Mouse (Mus musculus): ENCODE results near the gene RPS10-NUDT3. TPM values are rescaled to one million over a fixed set of nuclear protein-coding genes. Genes with fewer than 3 reads are reported as not detected.
"Not testable (repeated sequence)": the region's sequence is repeated elsewhere in the genome, so short reads cannot be mapped to it uniquely, and the experiment has no call there.

The RPS10-NUDT3 gene
- polyA plus RNA-seq, 1 experiment from 2014 or later, result not detected

DNA sequence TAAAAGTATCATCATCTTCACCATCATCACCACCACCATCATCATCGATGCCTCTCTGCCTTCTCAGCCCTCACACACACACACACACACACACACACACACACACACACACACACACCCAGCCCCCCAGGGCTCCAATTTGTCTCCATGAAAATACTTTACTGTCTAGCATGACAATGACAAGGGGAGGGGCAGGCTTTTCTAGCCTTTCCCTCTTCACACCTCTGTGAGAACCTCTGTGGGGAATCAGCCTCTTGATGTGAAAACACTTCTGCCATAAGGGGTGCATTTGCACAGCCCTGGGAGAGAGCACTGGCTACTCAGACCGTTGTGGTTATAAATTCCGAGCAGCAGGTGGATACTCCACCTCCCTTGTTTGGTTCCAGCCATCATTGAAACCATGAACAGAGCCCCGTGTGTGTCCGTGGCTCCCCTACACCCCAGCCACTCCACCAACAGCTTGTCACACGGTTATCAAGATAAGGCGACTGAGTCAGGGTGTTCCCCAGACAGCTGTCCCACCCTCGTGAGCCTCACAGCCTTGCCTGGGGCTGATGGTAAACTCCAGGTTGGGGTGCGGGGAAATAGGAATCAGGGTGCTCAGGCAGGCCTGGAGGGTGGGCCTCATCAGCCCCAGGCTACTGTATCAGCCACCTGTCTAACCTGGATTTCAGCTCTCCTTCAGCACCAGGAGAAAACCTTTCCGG lies 18.4 kb upstream of the RPS10-NUDT3 start:
- 78% methylated on average over 10 of the region's 10 CpGs for WGBS
- no peak overlapping the region for H3K27ac ChIP-seq (replicated peaks)
- H3K36me3 ChIP-seq (replicated peaks), result no peaks in the 10 kb centered on the region
- H3K4me3 ChIP-seq, result no peak overlapping the region
- no peak for DNase-seq (ENCODE audit: low spot score)
- peaks cover 47% of the 10 kb centered on the region for H3K27me3 ChIP-seq (replicated peaks; ENCODE audit: low read depth, poor library complexity, severe bottlenecking)
- H3K9me3 ChIP-seq, result no peaks in the 10 kb centered on the region
- peaks cover 29% of the 10 kb centered on the region for H3K4me1 ChIP-seq

DNA sequence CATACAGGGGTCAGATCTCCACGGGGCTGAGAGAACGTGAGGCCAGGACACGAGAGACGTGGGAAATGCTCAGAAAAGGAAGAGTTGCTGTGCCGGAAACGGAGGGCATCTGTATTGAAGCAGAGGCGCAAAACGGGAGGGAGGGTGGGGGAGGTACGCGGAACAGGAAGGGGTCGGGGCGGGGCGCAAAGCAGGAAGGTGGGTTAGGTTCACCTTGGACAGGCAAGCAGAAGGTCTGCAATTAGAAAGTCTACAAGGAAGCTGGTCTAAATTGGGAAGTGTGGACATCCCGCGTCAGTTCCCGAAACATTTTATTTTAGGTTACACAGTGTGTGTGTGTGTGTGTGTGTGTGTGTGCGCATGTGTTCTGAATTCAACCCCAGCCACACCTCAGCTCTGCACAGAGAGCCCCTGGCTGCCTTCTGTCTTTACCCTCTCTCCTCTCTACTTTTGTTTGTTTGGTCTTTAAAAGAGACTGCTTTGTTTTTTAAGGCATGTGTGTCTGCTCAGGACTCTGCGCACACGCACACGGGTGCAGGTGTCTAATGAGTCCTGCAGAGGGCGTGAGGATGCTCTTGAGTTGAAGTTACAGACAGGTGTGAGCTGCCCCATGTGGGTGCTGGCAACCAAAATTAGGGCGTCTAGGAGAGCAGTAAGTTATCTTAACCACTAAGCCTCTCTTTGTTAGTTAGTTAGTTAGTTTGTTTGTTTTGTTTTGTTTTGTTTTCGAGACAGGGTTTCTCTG lies 17.2 kb upstream of the RPS10-NUDT3 start:
- H3K4me3 ChIP-seq, result 0 out of 2 replicates have a peak overlapping the region, but pooled peaks have one; percentile 2
- DNase-seq (ENCODE audit: low spot score), result no peak
- no peaks in the 10 kb centered on the region for H3K9me3 ChIP-seq
- no peak overlapping the region for H3K27ac ChIP-seq (replicated peaks)
- H3K36me3 ChIP-seq (replicated peaks), result no peaks in the 10 kb centered on the region
- peaks cover 42% of the 10 kb centered on the region for H3K27me3 ChIP-seq (replicated peaks; ENCODE audit: low read depth, poor library complexity, severe bottlenecking)
- 89% methylated on average over 23 of the region's 23 CpGs for WGBS
- H3K4me1 ChIP-seq, result peaks cover 26% of the 10 kb centered on the region

DNA sequence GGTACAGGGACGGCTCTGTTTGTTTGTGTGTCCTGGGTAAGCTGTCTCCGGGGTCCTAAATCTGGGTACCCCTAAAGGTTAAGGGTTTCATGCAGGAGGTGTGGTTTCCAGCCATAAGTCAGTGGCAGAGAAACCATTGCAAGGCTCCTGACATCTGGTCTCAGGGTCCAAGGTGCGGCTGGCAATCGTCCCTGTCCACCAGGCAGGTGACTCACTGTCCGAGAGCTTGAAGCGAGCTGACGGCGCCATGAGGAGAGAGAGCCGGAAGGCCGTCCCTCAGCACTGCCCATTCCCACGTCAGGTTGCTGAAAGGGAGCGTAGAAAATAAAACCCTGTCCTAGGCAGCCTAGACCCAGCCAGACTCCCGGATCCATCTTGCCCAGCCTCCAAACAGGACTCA lies 15.6 kb upstream of the RPS10-NUDT3 start:
- 76% methylated on average over 13 of the region's 13 CpGs for WGBS
- no peak for DNase-seq (ENCODE audit: low spot score)
- Histone ChIP-seq H3K27me3 (replicated peaks; ENCODE audit: low read depth, poor library complexity, severe bottlenecking) (peaks cover 26% of the 10 kb centered on the region), H3K4me1 (peaks cover 13% of the 10 kb centered on the region), H3K36me3 (replicated peaks) (no peaks in the 10 kb centered on the region), H3K27ac (replicated peaks) (no peak overlapping the region), H3K4me3 (no peak overlapping the region), H3K9me3 (no peaks in the 10 kb centered on the region)

DNA sequence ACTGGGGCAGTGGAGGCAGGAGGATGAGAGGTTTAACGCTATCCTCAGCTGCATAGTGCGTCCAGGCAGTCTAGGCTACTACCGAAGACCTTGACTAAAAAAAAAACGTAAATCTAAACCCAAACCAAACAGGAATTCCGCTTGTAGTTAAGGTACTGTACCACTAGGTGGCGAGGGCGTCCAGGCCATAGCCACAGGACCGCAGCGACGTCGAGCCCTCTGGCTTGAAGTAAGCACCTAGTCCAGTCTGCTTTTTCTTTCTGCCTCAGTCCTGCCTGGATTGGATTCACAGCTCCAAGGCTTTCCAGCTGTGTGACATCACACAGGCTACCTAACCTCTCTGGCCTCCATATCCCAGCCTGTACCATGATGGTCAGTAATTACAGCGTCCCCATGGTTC lies 15.1 kb upstream of the RPS10-NUDT3 start:
- H3K4me3 ChIP-seq, result no peak overlapping the region
- H3K36me3 ChIP-seq (replicated peaks), result no peaks in the 10 kb centered on the region
- peaks cover 9% of the 10 kb centered on the region for H3K4me1 ChIP-seq
- DNase-seq (ENCODE audit: low spot score), result peak; percentile 77
- H3K27me3 ChIP-seq (replicated peaks; ENCODE audit: low read depth, poor library complexity, severe bottlenecking), result peaks cover 22% of the 10 kb centered on the region
- H3K9me3 ChIP-seq, result no peaks in the 10 kb centered on the region
- H3K27ac ChIP-seq (replicated peaks), result no peak overlapping the region
- WGBS, result 10% methylated on average over 12 of the region's 12 CpGs

DNA sequence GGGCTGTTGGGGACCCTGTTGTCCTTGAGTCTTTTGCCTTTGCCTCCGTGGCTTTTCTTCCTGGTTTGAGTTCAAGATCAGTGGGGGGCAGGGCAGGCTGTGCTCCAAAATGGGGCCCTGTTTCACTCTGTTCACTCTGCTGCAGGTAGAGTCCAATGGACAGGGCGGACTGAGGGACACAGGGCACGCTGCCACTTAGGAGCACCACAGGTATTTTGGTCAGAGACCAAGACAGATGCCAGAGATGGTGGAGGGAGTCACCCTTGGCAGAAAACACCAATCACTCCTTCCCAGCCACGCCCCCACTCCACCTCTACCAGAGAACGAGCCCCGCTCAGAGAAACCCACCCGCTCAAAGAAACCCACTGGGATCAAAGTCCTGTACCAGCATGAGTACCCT lies 10.8 kb upstream of the RPS10-NUDT3 start:
- Histone ChIP-seq H3K4me1 (peaks cover 15% of the 10 kb centered on the region), H3K4me3 (no peak overlapping the region), H3K9me3 (no peaks in the 10 kb centered on the region), H3K36me3 (replicated peaks) (no peaks in the 10 kb centered on the region), H3K27ac (replicated peaks) (no peak overlapping the region), H3K27me3 (replicated peaks; ENCODE audit: low read depth, poor library complexity, severe bottlenecking) (no peaks in the 10 kb centered on the region; the same call in 1 of the 2 replicates)
- no peak for DNase-seq (ENCODE audit: low spot score)
- 46% methylated on average over 7 of the region's 7 CpGs for WGBS

DNA sequence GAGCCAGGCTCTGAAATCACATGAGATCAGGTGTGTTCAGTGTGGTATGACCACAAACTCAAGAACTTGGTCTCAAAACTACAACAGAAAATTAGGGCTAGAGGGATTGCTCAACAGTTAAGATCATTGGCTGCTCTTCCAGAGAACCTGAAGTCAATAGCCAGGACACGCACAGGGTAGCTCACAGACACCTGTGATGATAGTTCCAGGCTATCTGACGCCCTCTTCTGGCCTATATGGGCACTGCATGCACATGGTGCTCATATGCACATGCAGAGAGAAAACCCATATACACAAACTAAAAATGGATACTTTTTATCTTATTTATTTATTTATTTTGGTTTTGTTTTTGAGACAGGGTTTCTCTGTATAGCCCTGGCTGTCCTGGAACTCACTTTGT lies 9.6 kb upstream of the RPS10-NUDT3 start:
- Histone ChIP-seq H3K4me1 (peaks cover 13% of the 10 kb centered on the region), H3K27me3 (replicated peaks; ENCODE audit: low read depth, poor library complexity, severe bottlenecking) (no peaks in the 10 kb centered on the region), H3K9me3 (no peaks in the 10 kb centered on the region), H3K27ac (replicated peaks) (no peak overlapping the region), H3K4me3 (no peak overlapping the region), H3K36me3 (replicated peaks) (no peaks in the 10 kb centered on the region)
- DNase-seq (ENCODE audit: low spot score), result no peak
- WGBS, result 36% methylated on average over 2 of the region's 2 CpGs

DNA sequence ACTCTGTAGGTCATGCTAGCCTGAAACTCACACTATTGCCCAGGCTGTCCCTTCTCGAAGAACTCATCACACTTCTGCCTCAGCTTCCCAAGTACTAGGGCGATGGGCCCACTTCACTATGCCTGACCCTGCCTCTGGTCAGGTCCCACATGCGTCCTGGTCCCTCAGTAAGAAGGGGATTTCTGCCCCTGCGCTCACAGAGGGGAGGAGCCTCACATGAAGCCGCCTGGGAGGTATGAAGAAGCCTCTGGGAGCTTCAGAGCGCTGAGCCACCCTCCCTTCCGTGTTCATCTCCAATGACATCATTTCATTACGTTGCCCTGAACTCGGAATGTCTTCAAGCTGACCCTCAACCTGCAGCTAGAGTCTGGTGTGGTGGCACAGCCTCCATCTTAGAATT lies 8.7 kb upstream of the RPS10-NUDT3 start:
- WGBS, result 79% methylated on average over 9 of the region's 9 CpGs
- H3K27ac ChIP-seq (replicated peaks), result no peak overlapping the region

DNA sequence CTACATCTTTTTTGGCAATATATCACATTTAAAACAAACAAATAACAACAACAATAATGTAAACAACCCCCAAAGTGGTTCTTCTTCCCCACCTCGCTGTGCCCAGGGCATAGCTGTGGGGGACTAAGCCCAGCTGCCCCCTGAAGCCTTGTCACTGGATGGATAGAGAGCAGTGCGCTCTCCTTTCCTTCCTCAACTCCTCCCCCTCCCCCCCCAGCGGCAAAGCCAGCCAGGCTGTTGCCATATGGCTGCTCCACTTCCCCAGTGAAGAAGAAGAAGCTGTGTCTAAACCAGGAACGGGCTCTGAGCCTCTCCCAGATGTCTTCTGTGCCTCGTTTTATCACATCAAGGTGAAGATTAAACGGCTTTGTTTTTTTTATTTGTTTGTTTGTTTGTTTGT lies 8.1 kb upstream of the RPS10-NUDT3 start:
- DNase-seq (ENCODE audit: low spot score), result no peak
- Histone ChIP-seq H3K36me3 (replicated peaks) (no peaks in the 10 kb centered on the region), H3K27ac (replicated peaks) (peak overlapping the region; percentile 59; the same call in 1 of the 2 replicates), H3K27me3 (replicated peaks; ENCODE audit: low read depth, poor library complexity, severe bottlenecking) (no peaks in the 10 kb centered on the region), H3K4me1 (peaks cover 13% of the 10 kb centered on the region), H3K9me3 (no peaks in the 10 kb centered on the region), H3K4me3 (no peak overlapping the region)
- WGBS, result 49% methylated on average over 6 of the region's 6 CpGs

More for the DNA sequence above, 8.7 kb upstream of the RPS10-NUDT3 start:
- Histone ChIP-seq H3K4me1 (peaks cover 13% of the 10 kb centered on the region), H3K9me3 (no peaks in the 10 kb centered on the region), H3K27me3 (replicated peaks; ENCODE audit: low read depth, poor library complexity, severe bottlenecking) (no peaks in the 10 kb centered on the region), H3K36me3 (replicated peaks) (no peaks in the 10 kb centered on the region), H3K4me3 (no peak overlapping the region)
- DNase-seq (ENCODE audit: low spot score), result no peak

DNA sequence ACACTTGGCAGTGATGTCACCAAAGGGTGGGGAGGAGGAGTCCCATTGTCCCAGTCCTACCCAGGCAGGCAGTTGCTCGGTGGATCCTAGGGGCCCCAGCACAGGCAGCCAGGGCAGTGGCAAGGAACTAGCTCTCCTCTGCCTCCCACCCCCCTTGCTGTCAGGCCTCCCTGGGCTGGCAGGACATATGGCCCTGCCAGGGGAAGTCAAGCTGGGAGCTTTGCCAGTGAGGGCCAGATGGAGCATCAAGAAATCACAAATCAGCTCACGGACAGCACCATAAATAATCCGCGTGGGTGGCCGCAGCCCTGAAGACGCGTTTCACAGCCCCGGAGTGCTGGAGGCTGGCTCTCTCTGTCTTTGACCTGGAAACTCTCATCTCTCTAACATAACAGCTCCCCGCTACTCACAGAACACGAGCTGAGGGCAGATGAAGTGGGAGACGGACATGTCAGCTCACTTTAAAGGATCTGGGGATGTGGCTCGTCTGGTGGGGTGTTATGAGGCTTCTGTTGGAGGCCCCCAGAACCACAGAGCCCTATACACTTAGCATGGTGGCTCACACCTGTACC lies 7.6 kb upstream of the RPS10-NUDT3 start:
- Histone ChIP-seq H3K27me3 (replicated peaks; ENCODE audit: low read depth, poor library complexity, severe bottlenecking) (no peaks in the 10 kb centered on the region), H3K36me3 (replicated peaks) (no peaks in the 10 kb centered on the region), H3K9me3 (no peaks in the 10 kb centered on the region), H3K4me3 (0 out of 2 replicates have a peak overlapping the region, but pooled peaks have one; percentile 13), H3K27ac (replicated peaks) (peak overlapping the region; percentile 59), H3K4me1 (peaks cover 14% of the 10 kb centered on the region)
- no peak for DNase-seq (ENCODE audit: low spot score)
- WGBS, result 48% methylated on average over 12 of the region's 12 CpGs

DNA sequence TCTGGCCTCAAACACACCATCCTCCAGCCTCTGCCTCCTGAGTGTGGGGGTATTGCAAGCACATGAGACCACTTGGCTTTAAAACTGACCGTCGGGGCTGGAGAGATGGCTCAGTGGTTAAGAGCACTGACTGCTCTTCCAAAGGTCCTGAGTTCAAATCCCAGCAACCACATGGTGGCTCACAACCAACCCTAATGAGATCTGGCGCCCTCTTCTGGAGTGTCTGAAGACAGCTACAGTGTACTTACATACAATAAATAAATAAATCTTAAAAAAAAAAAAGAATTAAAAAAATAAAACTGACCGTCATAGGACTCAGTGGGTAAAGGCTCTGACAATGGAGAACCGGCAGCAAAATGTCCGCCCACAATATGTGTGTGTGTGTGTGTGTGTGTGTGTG lies 4.8 kb upstream of the RPS10-NUDT3 start:
- H3K27ac ChIP-seq (replicated peaks); H3K9me3 ChIP-seq; H3K4me3 ChIP-seq; H3K36me3 ChIP-seq (replicated peaks); H3K27me3 ChIP-seq (replicated peaks; ENCODE audit: low read depth, poor library complexity, severe bottlenecking); DNase-seq (ENCODE audit: low spot score): not testable (repeated sequence)
- H3K4me1 ChIP-seq, result peaks cover 29% of the 10 kb centered on the region
- WGBS, result 91% methylated on average over 6 of the region's 6 CpGs

DNA sequence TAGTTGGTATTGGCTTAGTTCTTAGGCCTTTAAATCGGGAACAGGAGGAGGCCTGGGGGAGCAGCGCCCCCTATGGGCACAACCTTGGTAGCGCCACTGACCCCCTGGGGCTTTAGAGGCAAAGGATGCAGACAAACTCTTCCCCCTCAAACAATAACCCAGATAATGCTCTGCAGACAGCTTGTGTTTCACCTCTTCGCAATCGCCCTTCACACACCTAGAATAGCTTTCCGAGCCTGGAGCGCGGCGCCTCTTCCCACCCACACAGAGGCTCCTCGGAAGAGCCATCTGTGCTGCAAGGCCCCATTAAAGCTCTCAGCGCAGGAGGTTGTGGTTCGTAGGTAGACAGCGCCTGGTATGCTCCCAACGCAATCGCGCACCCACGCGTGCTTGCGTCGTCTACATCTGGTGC lies 3.9 kb upstream of the RPS10-NUDT3 start:
- Histone ChIP-seq H3K9me3 (no peaks in the 10 kb centered on the region), H3K4me3 (no peak overlapping the region), H3K27ac (replicated peaks) (no peak overlapping the region), H3K36me3 (replicated peaks) (peaks cover 4% of the 10 kb centered on the region), H3K27me3 (replicated peaks; ENCODE audit: low read depth, poor library complexity, severe bottlenecking) (no peaks in the 10 kb centered on the region), H3K4me1 (peaks cover 33% of the 10 kb centered on the region)
- DNase-seq (ENCODE audit: low spot score), result no peak
- 80% methylated on average over 20 of the region's 20 CpGs for WGBS

DNA sequence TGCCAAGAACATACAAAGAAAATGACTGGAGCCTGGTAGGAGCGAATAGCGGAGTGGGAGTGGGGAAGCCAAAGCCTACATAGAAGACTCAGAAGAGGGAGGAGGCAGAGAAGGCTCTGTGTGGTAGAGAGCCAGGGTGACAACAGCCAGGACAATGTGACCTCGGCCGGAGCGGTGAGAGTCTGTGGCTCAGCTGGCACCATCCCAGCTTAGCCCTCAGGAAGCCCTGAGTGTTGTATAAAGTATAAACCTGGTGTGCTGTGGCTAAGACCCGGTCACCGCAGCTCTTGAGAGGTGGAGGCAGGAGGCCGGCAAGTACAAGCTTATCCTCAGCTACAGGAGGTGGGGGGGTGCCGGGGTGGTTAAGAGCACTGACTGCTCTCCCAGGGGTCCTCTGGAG lies 2.3 kb upstream of the RPS10-NUDT3 start:
- Histone ChIP-seq H3K27ac (replicated peaks) (0 out of 2 replicates have a peak overlapping the region, but pooled peaks have one; percentile 30), H3K36me3 (replicated peaks) (peaks cover 19% of the 10 kb centered on the region), H3K9me3 (no peaks in the 10 kb centered on the region), H3K27me3 (replicated peaks; ENCODE audit: low read depth, poor library complexity, severe bottlenecking) (no peaks in the 10 kb centered on the region), H3K4me1 (peaks cover 40% of the 10 kb centered on the region), H3K4me3 (no peak overlapping the region)
- 71% methylated on average over 9 of the region's 9 CpGs for WGBS
- no peak for DNase-seq (ENCODE audit: low spot score)
